1 mouse cellular context compared by ENCODE assay signal in the genomic region with DNA sequence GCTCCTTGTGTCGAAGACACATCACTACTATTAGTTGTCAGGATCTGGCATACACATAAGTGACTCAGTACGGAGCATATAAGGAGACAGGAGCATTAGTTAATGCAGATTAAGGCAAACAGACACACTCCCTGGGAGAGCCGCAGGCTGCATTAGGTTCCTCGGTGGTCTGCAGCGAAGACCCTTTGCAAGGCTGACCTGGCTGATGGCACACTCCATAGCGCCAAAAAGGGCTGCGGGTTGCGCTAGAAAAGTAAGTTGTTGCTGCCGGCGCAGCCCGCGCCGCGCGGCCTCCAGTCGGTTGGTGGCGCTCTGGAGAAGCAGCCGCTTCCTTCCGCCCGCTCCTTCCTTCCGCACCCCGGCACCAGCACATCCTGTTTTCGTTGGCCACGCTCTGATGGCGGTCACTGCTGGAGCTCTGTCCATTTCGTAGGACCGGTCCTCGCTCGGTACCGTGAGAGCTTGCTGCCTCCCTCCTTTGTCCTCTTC.
TF ChIP-seq lines count a peak whose summit lies in the region.

A gene (plus strand): TSS at position 389 of the 489 bp plus-strand sequence.

TF ChIP-seq in CH12.LX, 34 proteins besides CTCF, POLR2A, EP300 and RAD21 (continued from another document):
- TF ChIP-seq IRF4 (IDR thresholded peaks at IDR 0.05; ENCODE audit: low read depth, low read length) (peak; percentile 29), E2F4 (IDR thresholded peaks at IDR 0.05; ENCODE audit: insufficient replicate concordance, low read depth, low read length) (no peak), JUN (IDR thresholded peaks at IDR 0.05; ENCODE audit: insufficient read depth, low read depth, low read length) (no peak), GABPA (IDR thresholded peaks at IDR 0.05; ENCODE audit: insufficient replicate concordance, low read depth, low read length) (peak; percentile 94), JUND (conservative IDR thresholded peaks at IDR 0.05; ENCODE audit: low read depth, low read length) (no peak), MXI1 (IDR thresholded peaks at IDR 0.05; ENCODE audit: low read depth, low read length) (peak; percentile 78), ZKSCAN1 (IDR thresholded peaks at IDR 0.05; ENCODE audit: borderline replicate concordance, low read depth, low read length) (no peak), MEF2A (IDR thresholded peaks at IDR 0.05; ENCODE audit: borderline replicate concordance, low read depth, low read length) (peak; percentile 72), CHD2 (IDR thresholded peaks at IDR 0.05; ENCODE audit: low read length) (no peak), BHLHE40 (IDR thresholded peaks at IDR 0.05; ENCODE audit: low read depth, low read length) (0 out of 2 replicates have a peak, but pooled peaks have one; percentile 27), ELF1 (IDR thresholded peaks at IDR 0.05; ENCODE audit: low read depth, low read length) (peak; percentile 95), MYC (IDR thresholded peaks at IDR 0.05; ENCODE audit: low read depth, low read length) (no peak), NRF1 (IDR thresholded peaks at IDR 0.05; ENCODE audit: low read depth, low read length) (peak; percentile 74), UBTF (IDR thresholded peaks at IDR 0.05; ENCODE audit: low read depth, low read length) (no peak), PAX5 (IDR thresholded peaks at IDR 0.05; ENCODE audit: low read length) (no peak), HCFC1 (IDR thresholded peaks at IDR 0.05; ENCODE audit: low read depth, low read length) (peak; percentile 94), ETS1 (conservative IDR thresholded peaks at IDR 0.05; ENCODE audit: low read depth, low read length) (no peak), CHD1 (IDR thresholded peaks at IDR 0.05; ENCODE audit: low read depth, low read length) (no peak), TCF12 (IDR thresholded peaks at IDR 0.05; ENCODE audit: low read depth, low read length) (peak; percentile 94), MAFK (IDR thresholded peaks at IDR 0.05; ENCODE audit: insufficient replicate concordance, low read length) (no peak), MAZ (IDR thresholded peaks at IDR 0.05; ENCODE audit: low read depth, low read length) (0 out of 2 replicates have a peak, but pooled peaks have one; percentile 43), RCOR1 (conservative IDR thresholded peaks at IDR 0.05; ENCODE audit: low read depth, low read length) (no peak), MAX (IDR thresholded peaks at IDR 0.05; ENCODE audit: low read length) (peak; percentile 65; the same call in 1 of the 2 replicates), SMC3 (IDR thresholded peaks at IDR 0.05; ENCODE audit: low read depth, low read length) (no peak)
